In genomic region chr1:79999081-79999480, GRCm38 (mm10) we compare ENCODE assay signal across 7 mouse cellular contexts.
DNase-seq lines count a peak whose midpoint lies in the region; ATAC-seq lines count a peak whose summit lies in the region.

No protein-coding gene starts in this region.

- H3K9ac ChIP-seq in liver, embryonic 16.5 days (ENCODE audit: low read depth, low read length): no peak overlapping the region

- no peaks in the 10 kb centered on the region for H3K27me3 ChIP-seq in liver, embryonic 16.5 days (ENCODE audit: control insufficient read depth, insufficient read depth, low read depth, low read length)

- peak; percentile 16 for DNase-seq in urinary bladder, postnatal 14 days (ENCODE audit: low spot score)
- DNase-seq in urinary bladder, postnatal 10 days (ENCODE audit: low spot score): no peak
- peak; percentile 43 for DNase-seq in gastrocnemius, adult 18-20 months (ENCODE audit: low spot score)
- DNase-seq in testis, postnatal 14 days (ENCODE audit: low spot score): peak; percentile 22
- DNase-seq in spleen, postnatal 14 days (ENCODE audit: low spot score in 2 of 2): no peak
- no peak for DNase-seq in embryo, embryonic 11 days

- ATAC-seq in liver, embryonic 16.5 days (ENCODE audit: low read depth): 0 out of 2 replicates have a peak, but pooled peaks have one; percentile 56

- H3K4me3 ChIP-seq in liver, embryonic 16.5 days (ENCODE audit: low read depth, low read length): no peak overlapping the region

- no peaks in the 10 kb centered on the region for H3K4me1 ChIP-seq in liver, embryonic 16.5 days (ENCODE audit: control insufficient read depth, low read depth, low read length)

- H3K36me3 ChIP-seq in liver, embryonic 16.5 days (ENCODE audit: control insufficient read depth, insufficient read depth): no peaks in the 10 kb centered on the region

- H3K4me2 ChIP-seq in liver, embryonic 16.5 days (ENCODE audit: low read depth, low read length): no peak overlapping the region

- 63% methylated on average over 11 of the region's 11 CpGs for WGBS in liver, embryonic 16.5 days (ENCODE audit: insufficient replicate concordance)

- no peak overlapping the region for H3K27ac ChIP-seq in liver, embryonic 16.5 days (ENCODE audit: low read length)

- no peaks in the 10 kb centered on the region for H3K9me3 ChIP-seq in liver, embryonic 16.5 days (replicated peaks; ENCODE audit: control insufficient read depth, low read length)

Comparison
In these comparisons a context has a peak if more than half of its experiments do, and no peak if none do; other contexts are left out.
1. DNase-seq: peak in urinary bladder, postnatal 14 days (single experiment), gastrocnemius, adult 18-20 months (single experiment) and testis, postnatal 14 days (single experiment); none in urinary bladder, postnatal 10 days (single experiment), spleen, postnatal 14 days (0 of 2) and embryo, embryonic 11 days (single experiment).